Mouse (Mus musculus) spleen, adult 2 months (tissue): ENCODE measurements around the gene Relch. TPM values are rescaled to one million over a fixed set of nuclear protein-coding genes. Genes with fewer than 3 reads are reported as not detected.
"Not testable (repeated sequence)": the region's sequence is repeated elsewhere in the genome, so short reads cannot be mapped to it uniquely, and the experiment has no call there.

ENCODE experiments used
- DNase-seq, 2 experiments: peaks; one replicate each; pipeline versions ENCODE4 v3.0.0 to v3.0.0-alpha.2; 2012 to 2021; ENCODE audit warnings: low spot score in 2 of 2, low read depth in 1 of 2
- H3K27ac ChIP-seq: fragments of 200-500 bp; 2 replicates; pipeline ENCODE4 v1.5.1; 2012; ENCODE audit warnings: low read length, inconsistent platforms; ENCODE audit not compliant: insufficient read depth
- H3K27me3 ChIP-seq: fragments of 200-500 bp; 2 replicates; pipeline ENCODE4 v1.6.1; 2012; ENCODE audit warnings: mild to moderate bottlenecking, moderate library complexity, low read length, inconsistent platforms; ENCODE audit not compliant: control insufficient read depth, insufficient read depth
- H3K36me3 ChIP-seq: fragments of 200-500 bp; 2 replicates; pipeline ENCODE4 v1.6.1; 2012; ENCODE audit warnings: mild to moderate bottlenecking, low read length, inconsistent platforms; ENCODE audit not compliant: control insufficient read depth, insufficient read depth
- H3K4me1 ChIP-seq: fragments of 200-500 bp; 2 replicates; pipeline ENCODE4 v1.6.1; 2011; ENCODE audit warnings: inconsistent platforms; ENCODE audit not compliant: control insufficient read depth, insufficient read depth, insufficient read length
- H3K4me3 ChIP-seq: fragments of 200-500 bp; 2 replicates; pipeline ENCODE4 v1.5.1; 2011; ENCODE audit warnings: mild to moderate bottlenecking, inconsistent platforms; ENCODE audit not compliant: insufficient read depth, insufficient read length; ENCODE audit errors: extremely low read depth
- CTCF ChIP-seq: fragments of 200-500 bp; IDR thresholded peaks from 2 replicates; pipeline ENCODE4 v1.5.1; 2011; ENCODE audit warnings: mild to moderate bottlenecking, inconsistent platforms; ENCODE audit not compliant: insufficient read depth, insufficient read length, insufficient replicate concordance; ENCODE audit errors: extremely low read depth
- POLR2A ChIP-seq: fragments of 200-500 bp; IDR thresholded peaks from 2 replicates; pipeline ENCODE4 v1.6.1; 2011; ENCODE audit warnings: low read depth, low read length, inconsistent platforms
- WGBS: fragments of 180-500 bp; shearing (Covaris S2); methylation state at CpG from one replicate; pipeline ENCODE4 v1.1.7; 2018; 5-methylcytosine and 5-hydroxymethylcytosine counted together
- polyA plus RNA-seq: library from polyadenylated mRNA; depleted of rRNA; stranded (reverse); fragments of >200 nt; gene quantifications from 2 replicates; pipeline ENCODE4 v1.2.3, GENCODE M21; 2012

The Relch gene
- polyA plus RNA-seq, 1 experiment, result 21.1 TPM

DNA sequence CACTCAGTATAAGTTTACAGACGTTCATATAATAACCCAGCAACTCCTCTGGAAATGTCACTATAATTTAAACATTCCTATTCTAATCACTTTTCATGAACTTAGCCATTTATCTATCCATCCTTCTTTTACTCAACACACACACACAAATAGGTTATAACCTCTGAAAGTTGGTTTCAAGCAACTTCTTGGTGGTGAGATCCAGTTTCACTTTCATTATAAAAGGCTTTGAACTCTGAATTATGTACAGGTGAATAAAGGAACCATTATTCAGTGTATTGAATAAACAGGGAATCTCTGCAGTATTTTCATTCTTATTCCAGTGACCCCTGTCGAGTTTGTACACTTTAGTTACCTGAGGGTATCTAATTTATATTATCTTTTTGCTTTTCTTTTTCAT lies 45.8 kb downstream of the Relch start:
- H3K4me1 ChIP-seq, result no peaks in the 10 kb centered on the region
- H3K4me3 ChIP-seq, result no peak overlapping the region
- no peak overlapping the region for H3K27ac ChIP-seq
- H3K27me3 ChIP-seq, result no peaks in the 10 kb centered on the region
- peaks cover 8% of the 10 kb centered on the region for H3K36me3 ChIP-seq
- TF ChIP-seq POLR2A (no peak), CTCF (no peak)
- no peak for DNase-seq
- 77% methylated on average over 2 of the region's 2 CpGs for WGBS

DNA sequence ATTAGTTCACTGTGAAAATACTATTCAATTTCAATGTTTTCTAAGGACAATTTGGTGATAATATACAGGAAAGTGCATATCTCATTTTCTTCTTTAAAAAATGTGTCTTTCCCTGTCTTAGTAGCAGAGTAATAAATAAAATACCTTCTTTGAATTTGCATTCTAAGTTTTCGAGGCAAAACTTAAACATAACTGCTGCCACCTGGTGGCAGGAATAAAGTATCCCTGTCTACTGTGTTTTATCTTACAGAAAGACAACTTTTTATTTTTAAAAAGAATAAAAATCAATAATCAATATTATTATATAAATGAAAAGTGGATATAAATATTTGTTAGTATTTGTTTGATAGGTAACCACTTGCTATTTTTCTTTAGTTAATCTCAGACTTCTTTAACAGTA lies 47.6 kb downstream of the Relch start:
- 32% methylated on average over 1 of the region's 1 CpGs for WGBS
- TF ChIP-seq CTCF (no peak), POLR2A (no peak)
- DNase-seq, result peak in 1 of 2 experiments; percentile 8

GRCm38 (mm10) chr1:105712822-105713221 lies 49.2 kb downstream of the Relch start:
- DNase-seq, result no peak
- no peak overlapping the region for H3K27ac ChIP-seq
- peaks cover 11% of the 10 kb centered on the region for H3K36me3 ChIP-seq

More for the DNA sequence above, 47.6 kb downstream of the Relch start:
- H3K27me3 ChIP-seq, result no peaks in the 10 kb centered on the region
- peaks cover 10% of the 10 kb centered on the region for H3K36me3 ChIP-seq
- H3K4me1 ChIP-seq, result no peaks in the 10 kb centered on the region
- no peak overlapping the region for H3K27ac ChIP-seq
- H3K4me3 ChIP-seq, result no peak overlapping the region

GRCm38 (mm10) chr1:105718358-105718757 lies 54.7 kb downstream of the Relch start:
- no peak for DNase-seq
- TF ChIP-seq CTCF, result no peak
- no peak for TF ChIP-seq POLR2A

More at GRCm38 (mm10) chr1:105712822-105713221, 49.2 kb downstream of the Relch start:
- TF ChIP-seq POLR2A (no peak), CTCF (no peak)
- H3K4me3 ChIP-seq, result no peak overlapping the region
- no peaks in the 10 kb centered on the region for H3K4me1 ChIP-seq
- no peaks in the 10 kb centered on the region for H3K27me3 ChIP-seq
- 93% methylated on average over 2 of the region's 2 CpGs for WGBS

DNA sequence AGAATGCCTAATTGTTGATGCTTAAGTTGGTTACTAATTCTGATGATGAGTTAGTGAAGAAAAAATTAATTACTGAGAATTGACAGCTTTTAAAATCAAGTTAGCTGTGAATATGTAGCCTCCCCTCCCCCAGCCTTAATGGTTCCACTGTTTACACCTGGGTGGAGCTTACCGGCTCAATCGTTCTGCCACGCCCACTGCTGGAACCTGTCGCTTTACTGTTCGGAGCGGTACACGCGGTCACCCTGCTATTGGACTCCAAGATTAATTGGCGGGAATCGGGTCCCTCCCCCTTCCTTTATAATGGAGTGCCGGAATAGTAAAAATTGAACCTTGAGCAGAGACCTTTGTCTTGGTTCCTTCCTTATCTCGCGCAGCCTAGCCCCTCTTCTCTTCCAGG lies 65.6 kb downstream of the Relch start:
- DNase-seq, H3K4me3 ChIP-seq, H3K27ac ChIP-seq, H3K27me3 ChIP-seq, H3K36me3 ChIP-seq, H3K4me1 ChIP-seq: not testable (repeated sequence)
- 95% methylated on average over 13 of the region's 13 CpGs for WGBS

More at GRCm38 (mm10) chr1:105718358-105718757, 54.7 kb downstream of the Relch start:
- no peak overlapping the region for H3K4me3 ChIP-seq
- 97% methylated on average over 1 of the region's 1 CpGs for WGBS
- no peaks in the 10 kb centered on the region for H3K4me1 ChIP-seq
- H3K27me3 ChIP-seq, result no peaks in the 10 kb centered on the region
- no peak overlapping the region for H3K27ac ChIP-seq
- peaks cover 18% of the 10 kb centered on the region for H3K36me3 ChIP-seq

DNA sequence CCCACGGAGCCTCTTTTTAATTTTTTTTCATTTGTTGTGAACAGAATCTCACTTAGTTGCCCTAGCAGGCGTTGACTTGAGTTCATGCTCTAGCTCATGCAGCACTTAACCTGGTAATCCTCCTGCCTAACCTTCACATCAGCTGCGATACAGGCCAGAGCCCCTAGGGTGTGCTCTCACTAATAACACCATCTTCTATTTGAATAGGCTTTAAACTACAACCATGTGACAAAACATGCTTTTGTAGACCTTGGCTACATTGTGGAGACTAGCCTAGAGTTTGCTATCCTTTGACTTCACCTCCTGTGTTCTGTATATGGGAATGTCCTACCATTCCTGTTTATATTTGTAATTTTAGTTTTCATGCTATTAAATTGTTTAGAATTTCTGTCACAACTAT lies 71.7 kb downstream of the Relch start:
- TF ChIP-seq POLR2A (no peak), CTCF (no peak)
- H3K4me3 ChIP-seq, result no peak overlapping the region
- H3K4me1 ChIP-seq, result no peaks in the 10 kb centered on the region
- H3K27ac ChIP-seq, result no peak overlapping the region
- WGBS, result 88% methylated on average over 3 of the region's 3 CpGs
- no peak for DNase-seq
- peaks cover 12% of the 10 kb centered on the region for H3K36me3 ChIP-seq
- no peaks in the 10 kb centered on the region for H3K27me3 ChIP-seq

DNA sequence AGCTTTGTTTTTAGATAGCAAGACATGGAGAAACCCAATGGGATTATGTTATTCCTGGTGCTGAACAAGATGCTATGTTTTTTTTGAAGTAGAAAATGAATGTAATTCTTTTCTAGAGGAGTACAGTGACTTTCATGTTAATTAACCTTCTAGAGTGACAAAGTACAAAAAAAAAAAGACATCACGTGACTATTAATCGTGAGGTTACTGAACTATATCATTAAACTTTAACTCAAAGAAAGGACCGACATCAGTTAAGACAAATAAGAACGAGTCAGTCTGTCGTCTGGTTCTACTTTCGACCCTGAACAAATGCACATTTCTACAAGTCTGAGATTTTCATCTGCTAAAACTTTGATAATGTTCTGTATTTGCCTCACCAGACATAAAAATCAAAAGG lies 74.7 kb downstream of the Relch start:
- no peak for TF ChIP-seq POLR2A
- no peak for TF ChIP-seq CTCF
- no peak for DNase-seq
- peaks cover 21% of the 10 kb centered on the region for H3K36me3 ChIP-seq

More for the DNA sequence above, 74.7 kb downstream of the Relch start:
- whole genome bisulfite sequencing, result 96% methylated on average over 6 of the region's 6 CpGs
- Histone ChIP-seq H3K27ac (no peak overlapping the region), H3K4me3 (no peak overlapping the region), H3K27me3 (no peaks in the 10 kb centered on the region), H3K4me1 (no peaks in the 10 kb centered on the region)
